Mouse (Mus musculus): Measurements from ENCODE around the gene Itprip. TPM values are rescaled to one million over a fixed set of nuclear protein-coding genes. Genes with fewer than 3 reads are reported as not detected.

The Itprip gene
- 74.8 and 79.2 TPM in 2 replicates for total RNA-seq (2017)

DNA sequence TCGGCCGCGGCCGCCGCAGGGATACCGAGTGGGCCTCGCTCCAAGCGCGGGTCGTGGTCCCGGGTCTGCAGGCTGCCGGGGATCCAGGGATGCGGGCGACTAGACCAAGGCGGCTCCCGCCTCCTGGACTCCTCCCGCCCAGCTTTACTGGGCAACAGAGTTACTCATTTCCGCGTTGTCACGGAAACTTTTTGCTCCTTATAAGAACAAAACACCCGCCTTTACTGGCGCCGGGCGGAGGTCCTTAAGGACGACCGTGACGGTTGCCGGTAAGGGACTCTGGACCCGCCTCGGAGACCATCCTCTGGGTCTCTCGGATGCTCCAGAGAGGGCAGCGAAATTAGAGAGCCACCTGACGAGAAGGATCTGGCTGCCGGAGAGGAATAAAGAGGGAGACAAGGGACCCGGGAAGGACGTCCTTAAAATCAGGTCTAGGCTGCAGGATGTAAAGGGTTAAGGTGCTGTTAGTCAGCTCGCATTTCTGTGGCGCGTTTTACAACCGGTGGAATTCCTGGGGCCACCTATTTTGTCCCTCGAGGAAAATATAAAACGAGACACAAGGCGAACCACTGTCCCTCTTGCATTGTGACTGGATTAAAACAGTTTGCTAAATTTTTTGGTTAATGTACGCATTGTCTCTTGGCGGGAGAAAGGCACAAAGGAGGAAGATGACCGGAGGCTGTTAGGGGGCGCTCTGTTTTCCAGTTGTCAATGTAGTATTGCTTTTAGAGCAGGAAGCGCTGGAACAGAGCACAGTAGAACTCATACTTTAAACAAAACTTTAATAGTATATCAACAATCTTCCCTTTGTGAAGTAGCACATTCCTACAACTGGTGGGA lies at the start of gene Itprip, which contains the start of gene Cfap43:
Gene Itprip (minus strand): TSS at position 174 of the 840 bp plus-strand sequence.
Gene Cfap43 (minus strand): TSS at position 162 of the 840 bp plus-strand sequence.
- ATAC-seq (ENCODE audit: extremely low read depth, insufficient number of reproducible peaks, low FRiP score, poor library complexity, severe bottlenecking) = peak; percentile 49

DNA sequence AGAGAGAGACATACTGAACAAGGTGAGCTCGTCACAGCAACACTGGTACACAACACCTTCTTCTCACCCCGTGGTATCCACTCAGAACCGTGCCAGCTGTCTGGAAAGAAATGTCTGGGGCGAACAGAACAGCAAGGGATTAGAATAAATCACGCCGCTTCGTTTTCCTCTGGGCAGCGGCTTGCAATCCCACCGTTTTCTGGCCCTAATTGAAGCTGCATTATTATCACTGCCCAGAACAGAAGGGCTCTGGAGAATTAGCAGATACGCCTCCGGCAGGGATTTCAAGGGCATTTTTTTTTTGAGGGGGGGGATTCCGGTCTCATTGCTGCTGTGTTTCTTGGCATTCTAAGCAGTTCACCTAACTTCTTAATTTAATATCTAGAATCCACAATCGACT lies 39.1 kb upstream of the Itprip start:
- no peak for ATAC-seq (ENCODE audit: extremely low read depth, insufficient number of reproducible peaks, low FRiP score, poor library complexity, severe bottlenecking)

DNA sequence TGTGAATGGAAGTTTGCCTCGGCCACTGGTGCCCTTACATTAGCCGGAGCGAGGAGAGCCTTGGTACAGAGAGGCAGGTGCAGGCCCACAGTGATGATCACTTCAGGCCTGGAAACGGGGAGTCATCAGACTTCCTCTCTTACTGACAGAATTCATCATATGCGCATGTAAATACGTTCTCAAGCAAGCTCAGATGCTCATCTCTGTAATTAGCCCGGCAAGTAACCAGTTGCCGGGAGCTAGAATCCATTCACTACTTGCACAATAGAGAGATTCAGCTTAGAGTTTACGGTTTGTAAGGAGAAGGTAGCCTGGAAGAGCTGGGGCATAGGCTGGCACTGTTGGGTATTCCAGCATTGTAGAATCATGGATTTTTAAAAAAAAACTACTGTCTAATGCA lies 34.1 kb upstream of the Itprip start:
- ATAC-seq (ENCODE audit: extremely low read depth, insufficient number of reproducible peaks, low FRiP score, poor library complexity, severe bottlenecking) = no peak

DNA sequence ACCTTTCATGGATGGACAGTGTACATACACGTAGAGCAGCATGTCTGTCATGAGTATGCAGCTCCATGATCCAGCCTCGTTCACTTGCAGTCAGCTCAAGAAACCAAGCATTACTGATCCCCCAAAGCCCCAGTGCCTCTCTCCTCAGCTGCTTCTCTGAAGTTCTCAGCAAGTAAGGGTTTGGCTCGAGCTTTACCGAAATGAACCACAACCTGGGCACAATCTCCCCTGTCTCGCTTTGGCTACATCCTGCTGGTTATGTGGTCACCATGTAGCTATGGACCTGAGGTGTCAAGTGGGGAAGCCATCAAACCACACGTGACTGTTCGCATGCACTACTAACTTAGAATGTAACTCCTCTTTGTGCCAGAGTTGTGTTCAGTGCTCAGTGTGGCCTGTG lies 31.8 kb upstream of the Itprip start:
- ATAC-seq (ENCODE audit: extremely low read depth, insufficient number of reproducible peaks, low FRiP score, poor library complexity, severe bottlenecking) = no peak

DNA sequence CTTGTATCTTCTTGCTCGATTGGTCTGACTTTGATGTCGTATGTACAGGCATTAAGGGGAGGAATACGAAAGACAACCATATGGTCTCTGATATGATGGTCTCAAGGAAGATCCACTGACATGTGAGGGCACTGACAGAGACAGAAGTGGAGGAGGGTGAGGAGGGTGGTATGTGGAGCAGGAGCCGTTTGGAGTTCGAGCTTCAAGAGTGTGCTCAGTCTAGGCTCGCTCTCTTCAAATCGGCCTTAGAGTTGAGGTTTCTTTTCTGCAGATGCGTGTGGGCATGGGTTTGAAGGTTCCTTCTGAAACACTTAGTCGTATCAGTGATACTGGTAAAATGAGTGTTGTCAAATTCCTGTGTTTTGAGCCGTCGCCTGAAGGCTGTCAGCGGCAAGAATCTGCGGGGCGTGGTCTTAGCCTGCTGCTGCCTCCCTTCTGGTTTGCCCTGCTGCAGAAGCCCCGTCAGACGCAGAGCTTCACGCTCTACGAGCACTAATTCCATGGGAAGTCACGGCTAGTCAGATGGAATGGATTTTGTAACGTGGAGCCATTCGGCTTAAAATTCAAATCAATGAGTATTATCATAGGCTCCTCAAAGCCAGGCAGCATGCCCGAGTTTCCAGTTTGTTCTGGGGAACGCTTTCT lies 27.8 kb upstream of the Itprip start:
- ATAC-seq (ENCODE audit: extremely low read depth, insufficient number of reproducible peaks, low FRiP score, poor library complexity, severe bottlenecking) = no peak

DNA sequence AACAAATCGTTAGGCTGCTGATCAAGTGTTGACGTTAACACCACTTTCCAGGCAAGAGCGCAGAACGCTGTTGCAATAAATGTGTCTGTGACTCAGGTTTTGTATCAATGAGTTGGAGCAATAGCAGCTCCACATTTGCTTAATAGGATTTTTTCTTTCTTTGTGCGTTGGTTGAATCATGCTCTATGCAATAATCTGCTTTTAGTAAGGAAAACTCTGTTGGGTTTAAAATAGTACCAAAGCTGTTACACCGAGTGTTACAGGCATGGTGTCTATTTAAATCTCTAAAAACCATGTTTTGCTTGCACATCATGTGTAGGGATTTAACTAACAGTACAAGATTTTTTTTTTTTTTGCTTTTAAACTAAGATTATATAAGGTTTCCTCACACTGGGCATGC lies 20.3 kb upstream of the Itprip start:
- ATAC-seq (ENCODE audit: extremely low read depth, insufficient number of reproducible peaks, low FRiP score, poor library complexity, severe bottlenecking) = no peak

DNA sequence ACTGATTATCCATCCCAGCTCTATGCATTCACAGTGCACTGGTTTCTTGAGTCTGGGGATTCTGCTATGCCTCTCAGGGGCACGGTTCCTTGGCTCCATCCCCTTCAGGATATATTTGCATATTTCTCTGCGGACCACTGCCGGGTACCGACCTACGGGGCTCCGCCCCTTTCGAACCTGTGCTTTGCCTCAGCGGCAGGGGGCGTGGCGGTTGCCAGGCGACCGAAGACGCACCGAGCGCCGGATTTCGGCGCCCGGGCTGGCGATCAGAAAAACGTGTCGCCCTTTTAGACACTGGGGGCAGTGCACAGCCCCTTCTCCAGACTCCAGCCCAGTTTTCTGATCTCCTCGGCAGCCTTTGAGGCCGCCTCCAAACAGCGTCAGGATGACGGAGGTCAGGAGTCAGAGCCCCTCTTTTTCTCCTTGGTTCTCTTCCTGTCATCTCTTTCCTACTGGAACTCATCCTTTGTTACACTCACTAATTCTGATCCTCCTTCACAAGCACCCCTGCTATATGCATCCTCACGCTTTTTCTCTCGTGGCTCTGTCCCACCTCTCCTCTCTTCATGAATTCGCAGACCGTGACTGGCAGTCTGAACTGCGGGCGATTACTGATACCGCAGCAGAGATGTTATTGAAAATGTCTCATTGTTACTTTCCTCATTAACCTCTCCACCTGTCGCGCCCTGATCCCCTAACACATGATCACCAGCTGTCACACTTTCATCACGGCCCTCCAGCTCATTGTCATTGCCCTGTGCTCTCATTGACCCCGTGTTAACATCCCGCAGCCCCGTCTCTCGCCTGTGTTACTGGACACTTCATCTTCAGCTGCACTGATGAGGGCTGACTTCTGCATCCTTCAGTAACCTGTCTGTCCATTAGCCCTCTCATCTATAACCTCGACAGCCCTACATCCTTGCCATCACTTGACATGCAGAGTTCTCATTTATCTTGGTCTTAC lies 18.6 kb upstream of the Itprip start, which contains the start of gene Cfap58:
Gene Cfap58 (plus strand): TSS at position 233 of the 964 bp plus-strand sequence.
- ATAC-seq (ENCODE audit: extremely low read depth, insufficient number of reproducible peaks, low FRiP score, poor library complexity, severe bottlenecking) = peak; percentile 82

DNA sequence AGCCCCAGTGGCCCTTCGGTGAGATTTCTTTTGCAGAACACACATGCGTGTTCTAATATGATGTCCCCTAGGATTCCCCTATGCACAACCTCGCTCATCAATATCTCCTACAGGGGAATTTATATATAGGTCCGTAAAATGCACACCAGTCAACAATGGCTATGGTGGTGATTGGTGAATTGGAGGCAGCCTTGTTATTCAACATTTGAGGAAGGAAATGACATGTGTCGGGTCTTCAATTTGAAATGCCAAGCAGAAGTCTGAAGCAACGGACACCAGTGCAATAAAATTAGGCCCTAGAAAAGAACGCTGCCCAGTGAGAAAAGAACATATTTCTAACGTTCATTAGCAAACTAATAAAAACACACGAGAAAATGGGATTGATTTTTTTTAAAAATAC lies 17.8 kb upstream of the Itprip start:
- ATAC-seq (ENCODE audit: extremely low read depth, insufficient number of reproducible peaks, low FRiP score, poor library complexity, severe bottlenecking) = no peak

DNA sequence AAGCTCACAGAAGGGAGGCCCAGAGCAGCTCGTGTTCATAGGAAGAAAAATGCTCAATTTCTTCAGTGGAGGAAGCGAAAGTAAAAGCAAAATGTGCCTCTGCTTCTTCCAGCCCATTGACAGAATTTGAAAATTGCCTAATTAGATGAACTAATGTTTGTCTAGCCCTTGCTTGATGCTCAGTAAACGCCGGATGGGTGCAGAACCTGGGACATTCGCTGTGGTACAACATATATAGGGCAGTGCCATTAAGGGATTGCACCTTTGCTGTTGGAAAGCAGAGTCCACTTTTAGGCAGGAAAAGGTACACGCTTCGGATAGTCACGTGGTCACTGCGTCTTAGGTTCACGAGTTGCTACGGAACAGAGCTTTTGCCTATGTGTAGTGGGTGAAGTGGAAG lies 17.4 kb upstream of the Itprip start:
- ATAC-seq (ENCODE audit: extremely low read depth, insufficient number of reproducible peaks, low FRiP score, poor library complexity, severe bottlenecking) = no peak

DNA sequence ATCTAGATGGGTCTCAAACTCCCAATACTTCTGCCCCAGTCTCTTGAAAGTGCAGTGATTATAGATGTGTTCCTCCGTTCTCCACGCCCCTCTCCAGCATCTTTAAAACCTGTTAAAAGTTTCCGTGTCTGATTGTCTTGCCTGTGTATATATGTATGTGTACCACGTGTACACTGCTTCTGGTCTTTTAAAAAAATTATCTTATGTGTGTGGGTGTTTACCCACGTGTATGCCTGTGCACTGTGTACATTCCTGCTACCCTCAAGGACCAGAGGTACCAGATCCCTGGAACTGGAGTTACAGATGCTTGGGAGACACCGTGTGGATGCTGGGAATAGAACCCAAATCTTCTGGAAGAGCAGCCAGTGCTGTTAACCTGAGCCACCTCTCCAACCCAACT lies 16.4 kb upstream of the Itprip start:
- no peak for ATAC-seq (ENCODE audit: extremely low read depth, insufficient number of reproducible peaks, low FRiP score, poor library complexity, severe bottlenecking)

DNA sequence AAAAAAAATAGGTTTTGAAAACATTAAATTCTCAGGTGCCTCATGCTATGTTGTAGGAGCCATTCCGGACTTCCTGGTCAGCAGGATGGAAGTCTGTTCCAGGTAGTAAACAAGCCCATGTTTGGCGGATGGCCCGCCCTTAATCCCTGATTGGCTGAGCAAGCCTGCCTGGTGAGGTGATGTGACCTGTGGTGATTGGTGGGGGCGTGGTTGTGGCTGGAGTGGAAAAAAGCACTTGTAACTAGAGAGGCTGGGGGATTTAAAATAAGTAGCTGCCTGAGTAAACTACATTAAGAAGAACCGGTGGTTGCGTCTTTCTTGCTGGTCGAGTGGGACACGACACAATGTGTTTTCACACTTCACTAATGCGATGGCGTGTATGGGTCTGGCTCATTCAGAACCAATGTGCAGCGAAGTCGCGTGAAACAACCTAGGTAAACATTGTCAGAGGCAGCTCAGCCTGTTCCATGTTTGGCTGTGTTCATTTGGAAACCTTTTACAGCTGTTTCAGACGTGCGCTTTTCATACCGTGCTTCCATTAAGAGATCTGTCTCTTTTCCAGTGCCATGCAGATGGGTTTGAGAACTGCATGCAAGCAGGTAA lies 15.6 kb upstream of the Itprip start:
- no peak for ATAC-seq (ENCODE audit: extremely low read depth, insufficient number of reproducible peaks, low FRiP score, poor library complexity, severe bottlenecking)

DNA sequence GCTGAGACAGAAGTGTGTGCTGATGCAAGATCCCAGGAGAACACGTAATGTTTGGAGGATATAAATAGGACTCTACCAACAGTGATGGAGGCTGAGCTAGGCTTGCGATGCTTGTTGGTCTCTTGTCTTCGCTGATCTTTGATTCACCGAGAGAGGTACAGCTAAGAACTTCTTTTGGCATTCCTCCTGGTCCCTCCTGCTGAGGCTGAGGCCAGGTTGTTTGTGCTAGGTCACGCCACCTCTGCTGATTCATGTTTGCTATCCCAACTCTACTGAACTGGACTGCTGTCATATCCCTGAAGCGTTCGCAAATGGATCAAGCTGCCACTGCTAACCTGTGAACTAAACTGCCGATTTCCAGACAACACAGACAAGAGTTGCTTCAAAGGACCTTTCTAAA lies 15.0 kb upstream of the Itprip start:
- ATAC-seq (ENCODE audit: extremely low read depth, insufficient number of reproducible peaks, low FRiP score, poor library complexity, severe bottlenecking) = no peak

DNA sequence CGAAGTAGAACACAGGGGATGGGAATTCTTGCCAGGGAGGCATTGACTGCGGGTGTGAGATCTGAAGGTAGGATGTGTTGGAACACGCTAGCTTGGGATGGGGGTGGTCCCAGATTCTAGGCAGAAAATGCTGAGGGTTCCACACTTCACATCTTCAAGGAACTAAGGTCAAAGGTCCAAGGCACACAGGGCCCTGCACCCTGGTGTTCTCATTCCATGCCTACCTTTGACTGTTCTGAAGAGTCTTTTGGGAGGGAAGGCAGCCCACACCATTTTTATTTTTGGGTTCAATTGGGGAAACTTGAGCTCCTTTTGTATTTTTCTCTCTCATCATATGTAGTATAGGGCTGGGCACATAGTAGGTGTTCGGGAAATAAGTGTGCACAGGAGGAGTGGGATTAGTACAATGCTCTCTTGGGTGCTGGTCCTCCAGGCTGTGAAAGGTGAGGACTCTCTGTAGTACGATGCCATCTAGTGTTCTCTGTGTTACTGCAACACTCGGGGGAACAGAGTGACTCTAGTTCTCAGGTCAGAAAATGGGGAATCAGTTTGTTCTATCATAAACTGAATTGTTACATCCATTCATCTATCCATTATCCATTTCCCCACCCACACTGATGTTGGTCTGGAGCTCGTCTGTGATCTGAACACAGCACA lies 13.0 kb upstream of the Itprip start:
- ATAC-seq (ENCODE audit: extremely low read depth, insufficient number of reproducible peaks, low FRiP score, poor library complexity, severe bottlenecking) = peak; percentile 90

DNA sequence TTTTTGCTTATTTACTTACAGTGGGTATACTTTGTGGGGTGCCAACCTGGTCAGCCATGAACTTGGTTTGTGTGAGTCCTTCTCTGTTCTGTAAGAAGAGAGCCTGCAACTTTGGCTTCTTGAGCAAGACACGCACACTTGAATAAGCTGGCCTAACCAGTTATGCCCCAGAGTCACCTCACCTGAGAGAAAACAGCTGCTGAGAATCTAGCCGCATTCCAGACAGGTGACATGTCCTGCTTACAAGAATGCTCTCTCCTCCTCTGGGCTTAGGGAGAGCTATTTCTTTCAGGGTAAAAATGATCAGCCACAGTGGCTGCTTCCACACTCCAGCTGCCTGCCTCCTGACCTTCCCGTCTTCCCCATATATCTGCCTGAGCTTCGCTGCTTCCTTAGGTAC lies 9.9 kb upstream of the Itprip start:
- ATAC-seq (ENCODE audit: extremely low read depth, insufficient number of reproducible peaks, low FRiP score, poor library complexity, severe bottlenecking) = no peak

DNA sequence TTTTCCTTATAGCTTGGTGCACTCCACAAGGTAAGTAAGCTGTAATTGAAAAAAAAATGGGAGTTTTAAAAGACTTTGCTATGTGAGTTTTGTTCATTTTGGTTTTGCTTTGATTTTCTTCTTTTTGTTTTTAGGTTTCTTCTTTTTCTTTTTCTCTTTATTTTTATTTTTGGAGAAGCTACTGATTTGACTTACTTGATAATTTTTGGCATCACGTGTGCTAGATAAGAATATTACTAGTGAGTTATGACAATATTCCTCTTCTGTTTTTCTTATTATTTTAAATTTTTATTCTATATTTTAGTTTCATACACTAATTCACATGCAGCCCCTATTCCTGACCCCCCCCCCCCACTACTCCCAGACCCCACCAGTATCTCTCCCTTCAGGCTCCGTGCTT lies 7.9 kb upstream of the Itprip start:
- no peak for ATAC-seq (ENCODE audit: extremely low read depth, insufficient number of reproducible peaks, low FRiP score, poor library complexity, severe bottlenecking)

DNA sequence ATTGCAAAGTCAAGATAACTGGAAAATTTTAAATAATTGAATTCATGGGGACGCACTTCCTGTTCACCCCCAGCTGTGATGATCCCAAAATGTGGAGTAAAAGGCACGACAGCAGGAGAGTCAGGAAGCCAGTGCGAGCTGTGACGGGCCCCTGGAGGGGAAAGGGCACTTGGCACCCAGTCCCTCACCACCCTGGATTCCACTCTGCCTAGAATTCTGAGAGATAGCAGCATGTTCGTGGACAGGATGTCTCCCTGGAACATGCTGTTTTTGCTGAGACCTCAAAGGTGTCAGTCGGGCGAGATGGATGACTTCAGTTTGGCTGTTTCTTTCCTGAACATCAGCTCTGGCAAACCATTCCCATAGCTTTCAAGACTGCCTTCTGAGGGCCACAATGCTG lies 6.7 kb upstream of the Itprip start:
- ATAC-seq (ENCODE audit: extremely low read depth, insufficient number of reproducible peaks, low FRiP score, poor library complexity, severe bottlenecking) = no peak

DNA sequence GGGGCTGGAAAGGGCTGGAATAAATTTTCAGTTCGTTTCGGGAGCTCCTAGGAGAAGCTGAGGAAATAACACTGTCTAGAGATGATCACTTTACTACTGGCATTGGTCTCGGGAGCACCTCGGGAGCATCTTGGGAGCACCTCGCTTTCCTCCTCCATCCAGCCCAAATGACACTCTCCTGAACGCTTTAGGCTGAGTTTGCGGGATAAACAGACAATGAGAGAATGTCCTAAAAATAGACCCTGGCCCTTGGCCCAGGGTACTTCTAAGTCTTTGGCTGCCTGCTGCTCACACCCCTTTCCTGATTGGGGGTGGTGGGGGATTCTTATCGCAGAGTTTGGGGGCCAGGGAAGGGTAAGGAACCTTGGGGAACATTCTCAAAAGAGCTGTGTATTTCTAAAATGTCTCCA lies 872 bp upstream of the Itprip start:
- no peak for ATAC-seq (ENCODE audit: extremely low read depth, insufficient number of reproducible peaks, low FRiP score, poor library complexity, severe bottlenecking)

DNA sequence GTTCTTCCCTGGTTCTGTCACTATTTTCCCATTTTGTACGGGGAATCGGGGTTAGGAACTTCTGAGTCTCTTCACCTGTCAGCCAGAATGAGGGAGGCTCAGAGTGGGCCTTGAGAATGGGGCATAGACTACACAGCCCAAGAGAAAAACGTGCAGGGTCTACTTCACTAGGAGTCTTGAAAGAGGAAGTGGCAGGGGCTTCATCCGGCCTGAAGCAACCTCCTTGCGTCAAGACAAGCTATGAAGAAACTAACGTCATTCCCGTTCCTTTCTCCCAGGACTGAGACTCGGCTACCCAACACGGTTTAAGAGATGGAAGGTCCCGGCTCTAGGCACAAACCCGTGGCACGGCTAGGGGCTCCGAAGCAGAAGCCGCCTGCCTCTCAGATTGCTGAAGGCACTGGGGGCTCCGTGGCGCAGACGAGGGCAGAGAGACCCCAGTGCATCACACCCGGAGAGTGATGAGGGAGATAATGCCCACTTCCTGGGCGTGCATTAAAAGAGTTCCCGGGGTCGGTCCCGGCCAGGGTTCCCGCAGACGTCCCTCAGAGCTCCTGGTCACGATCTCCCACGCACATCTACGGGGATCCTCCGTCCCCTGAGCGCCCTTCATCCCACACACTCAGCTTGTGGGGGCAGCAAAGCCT lies 521 bp downstream of the Itprip start:
- ATAC-seq (ENCODE audit: extremely low read depth, insufficient number of reproducible peaks, low FRiP score, poor library complexity, severe bottlenecking) = peak; percentile 27; the same call in 1 of the 2 replicates

Data from neutrophil, adult 5-6 weeks (primary cell).